Mouse (Mus musculus) midbrain, embryonic 14.5 days (tissue): ENCODE data around the gene Sugt1. TPM values are rescaled to one million over a fixed set of nuclear protein-coding genes. Genes with fewer than 3 reads are reported as not detected.

Source experiments
- ATAC-seq: fragments of 200-750 bp; cut with Nextera tagmentation; 2 replicates; pipeline ENCODE4 v1.8.0; 2017; ENCODE audit warnings: moderate number of reproducible peaks, moderate library complexity; ENCODE audit not compliant: low FRiP score, low TSS enrichment
- DNase-seq: peaks from one replicate; pipeline ENCODE4 v3.0.0-alpha.2; 2015
- H3K27ac ChIP-seq: fragments of 300-500 bp; sonication (generic); replicated peaks from 2 replicates; pipeline ENCODE4 v1.5.1; 2014; ENCODE audit warnings: mild to moderate bottlenecking, low read depth, low read length, moderate library complexity
- H3K27me3 ChIP-seq: fragments of 300-500 bp; sonication (generic); 2 replicates; pipeline ENCODE4 v1.6.1; 2014; ENCODE audit warnings: low read length, control low read depth, mixed read lengths; ENCODE audit not compliant: control insufficient read depth, insufficient read depth
- H3K36me3 ChIP-seq: fragments of 300-500 bp; sonication (generic); 2 replicates; pipeline ENCODE4 v1.6.1; 2014; ENCODE audit warnings: low read length, control low read depth; ENCODE audit not compliant: control insufficient read depth, insufficient read depth
- H3K4me1 ChIP-seq: fragments of 300-500 bp; sonication (generic); 2 replicates; pipeline ENCODE4 v1.6.1; 2014; ENCODE audit warnings: mild to moderate bottlenecking, antibody characterized with exemption, low read length, control low read depth; ENCODE audit not compliant: control insufficient read depth, insufficient read depth
- H3K4me2 ChIP-seq: fragments of 300-500 bp; sonication (generic); 2 replicates; pipeline ENCODE4 v1.6.1; 2014; ENCODE audit warnings: mild to moderate bottlenecking, low read length, moderate library complexity
- H3K4me3 ChIP-seq: fragments of 300-500 bp; sonication (generic); replicated peaks from 2 replicates; pipeline ENCODE4 v1.5.1; 2014; ENCODE audit warnings: low read depth, low read length
- H3K9ac ChIP-seq: fragments of 300-500 bp; sonication (generic); replicated peaks from 2 replicates; pipeline ENCODE4 v1.6.1; 2014; ENCODE audit warnings: mild to moderate bottlenecking, low read length, moderate library complexity
- H3K9me3 ChIP-seq: fragments of 300-500 bp; sonication (generic); 2 replicates; pipeline ENCODE4 v1.6.1; 2016; ENCODE audit warnings: low read length, control low read depth, mixed read lengths; ENCODE audit not compliant: control insufficient read depth
- WGBS: fragments of 180-500 bp; shearing (Covaris S2); extraction: QIAGEN DNeasy Blood & Tissue Kit; methylation state at CpG from one replicate; pipeline ENCODE4 v1.1.7; 2014; 5-methylcytosine and 5-hydroxymethylcytosine counted together
- polyA plus RNA-seq: library from polyadenylated mRNA; unstranded; fragments of >200 nt; fragmentation: Nextera tagmentation; extraction: Ambion mirVana; gene quantifications from 2 replicates; pipeline ENCODE4 v1.2.1, GENCODE M21; 2014

Gene Sugt1
- 120 and 128 TPM in 2 replicates for polyA plus RNA-seq

DNA sequence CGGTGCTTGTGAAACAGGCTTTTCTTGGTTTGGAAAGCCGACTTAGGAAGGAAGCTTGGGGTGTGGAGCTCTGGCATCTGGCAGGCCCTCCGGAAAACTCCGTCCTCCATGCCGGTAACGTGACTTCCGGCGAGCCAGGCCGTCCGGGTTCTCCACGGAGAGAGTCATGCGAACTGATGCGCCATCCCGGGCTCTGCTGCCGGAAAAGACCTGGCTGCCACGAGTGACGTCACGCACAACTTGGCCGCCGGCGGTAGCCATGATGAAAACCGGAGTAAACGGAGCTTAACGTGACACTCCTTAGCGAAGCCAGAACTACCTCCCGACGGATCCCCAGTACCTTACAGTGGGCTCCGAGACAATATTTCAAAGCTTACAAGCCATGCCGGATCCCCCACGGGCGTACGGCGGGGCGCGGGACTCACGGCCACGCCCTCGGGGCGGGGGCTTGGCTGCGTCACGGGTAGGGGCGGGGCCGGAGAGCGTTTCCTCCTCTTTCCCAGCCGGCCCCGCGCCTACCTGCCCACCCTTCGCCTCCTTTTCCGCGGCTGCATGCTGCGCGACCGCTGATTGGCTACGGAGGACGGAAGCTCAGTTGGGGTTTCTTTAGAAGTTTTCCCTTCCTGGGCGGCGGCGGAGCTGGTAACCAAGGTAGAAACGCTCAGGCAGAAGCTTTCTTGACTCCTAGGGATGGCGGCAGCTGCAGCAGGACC is at the start of gene Sugt1:
TSS of gene Sugt1 (plus strand) at position 553 of the 713 bp plus-strand sequence.
- WGBS: under 1% methylated on average over 59 of the region's 60 CpGs
- Histone ChIP-seq H3K4me1 (peaks cover 16% of the 10 kb centered on the region), H3K4me2 (peak within 1 kb of the TSS; percentile 64), H3K9me3 (no peaks in the 10 kb centered on the region), H3K27me3 (no peaks in the 10 kb centered on the region), H3K27ac (peak within 1 kb of the TSS; percentile 95), H3K9ac (peak within 1 kb of the TSS; percentile 54), H3K36me3 (no peaks in the 10 kb centered on the region), H3K4me3 (peak within 1 kb of the TSS; percentile 52)
- peak; percentile 99 for ATAC-seq
- DNase-seq: peak; percentile 98

- H3K9me3 ChIP-seq: no peaks in the 10 kb centered on the region
- DNase-seq (no peak), ATAC-seq (no peak)
- no peaks in the 10 kb centered on the region for H3K27me3 ChIP-seq
- no peak overlapping the region for H3K9ac ChIP-seq
- H3K4me3 ChIP-seq: no peak overlapping the region
- no peaks in the 10 kb centered on the region for H3K4me1 ChIP-seq
- H3K27ac ChIP-seq: no peak overlapping the region
- H3K4me2 ChIP-seq: no peak overlapping the region
- H3K36me3 ChIP-seq: no peaks in the 10 kb centered on the region
Observed at GRCm38 (mm10) chr14:79537921-79538320, 49.6 kb upstream of the Sugt1 start.

DNA sequence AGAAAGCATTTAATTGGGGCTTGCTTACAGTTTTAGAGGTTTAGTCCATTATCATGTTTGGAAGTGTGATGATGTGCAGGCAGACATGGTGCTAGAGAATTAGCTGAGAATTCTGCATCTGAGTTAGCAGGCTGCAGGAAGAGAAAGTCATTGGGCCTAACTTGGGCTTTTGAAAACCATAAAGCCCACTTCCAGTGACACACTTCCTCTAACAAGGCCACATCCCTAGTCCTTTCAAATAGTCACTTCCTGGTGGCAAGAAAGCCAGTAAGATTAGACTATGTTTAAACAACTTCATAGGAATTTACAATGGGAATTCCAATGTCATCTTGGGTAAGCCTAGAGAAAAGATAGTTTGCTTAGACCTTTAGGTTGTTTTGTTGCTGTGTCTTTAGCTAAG is 45.9 kb upstream of the Sugt1 start:
- H3K27ac ChIP-seq: no peak overlapping the region
- H3K4me2 ChIP-seq: no peak overlapping the region
- H3K9me3 ChIP-seq: no peaks in the 10 kb centered on the region
- no peak overlapping the region for H3K4me3 ChIP-seq
- no peaks in the 10 kb centered on the region for H3K27me3 ChIP-seq
- ATAC-seq (no peak), DNase-seq (no peak)
- H3K36me3 ChIP-seq: no peaks in the 10 kb centered on the region
- H3K4me1 ChIP-seq: no peaks in the 10 kb centered on the region
- no peak overlapping the region for H3K9ac ChIP-seq

- ATAC-seq (no peak), DNase-seq (no peak)
- 83% methylated on average over 7 of the region's 7 CpGs for WGBS
- Histone ChIP-seq H3K4me1 (no peaks in the 10 kb centered on the region), H3K27ac (no peak overlapping the region), H3K4me3 (no peak overlapping the region), H3K9me3 (no peaks in the 10 kb centered on the region), H3K4me2 (no peak overlapping the region), H3K27me3 (no peaks in the 10 kb centered on the region), H3K9ac (no peak overlapping the region), H3K36me3 (no peaks in the 10 kb centered on the region)
Observed at GRCm38 (mm10) chr14:79549343-79549742, 38.1 kb upstream of the Sugt1 start.

DNA sequence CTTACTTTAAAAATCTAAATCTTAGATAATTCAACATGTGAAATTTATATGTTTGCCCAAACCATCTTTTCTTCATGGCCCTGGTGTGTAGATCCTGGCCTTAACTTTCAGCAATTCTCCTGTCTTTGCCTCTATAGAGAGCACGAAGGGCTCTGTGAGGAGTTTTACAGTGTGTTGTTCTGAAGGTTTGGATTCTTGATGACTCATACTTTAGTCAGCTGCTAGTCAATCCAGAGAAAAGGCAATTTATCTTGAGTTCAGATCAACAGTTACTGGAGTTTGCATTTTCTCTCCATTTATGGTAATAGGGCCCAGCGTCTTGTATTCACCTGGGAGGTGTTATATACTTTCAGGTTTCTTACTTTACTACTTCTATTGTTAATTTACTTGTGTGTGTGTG is 35.6 kb upstream of the Sugt1 start:
- DNase-seq (no peak), ATAC-seq (no peak)
- Histone ChIP-seq H3K27me3 (no peaks in the 10 kb centered on the region), H3K4me2 (no peak overlapping the region), H3K4me3 (no peak overlapping the region), H3K27ac (no peak overlapping the region), H3K36me3 (no peaks in the 10 kb centered on the region), H3K9ac (no peak overlapping the region), H3K4me1 (no peaks in the 10 kb centered on the region), H3K9me3 (no peaks in the 10 kb centered on the region)
- 97% methylated on average over 2 of the region's 2 CpGs for WGBS

DNA sequence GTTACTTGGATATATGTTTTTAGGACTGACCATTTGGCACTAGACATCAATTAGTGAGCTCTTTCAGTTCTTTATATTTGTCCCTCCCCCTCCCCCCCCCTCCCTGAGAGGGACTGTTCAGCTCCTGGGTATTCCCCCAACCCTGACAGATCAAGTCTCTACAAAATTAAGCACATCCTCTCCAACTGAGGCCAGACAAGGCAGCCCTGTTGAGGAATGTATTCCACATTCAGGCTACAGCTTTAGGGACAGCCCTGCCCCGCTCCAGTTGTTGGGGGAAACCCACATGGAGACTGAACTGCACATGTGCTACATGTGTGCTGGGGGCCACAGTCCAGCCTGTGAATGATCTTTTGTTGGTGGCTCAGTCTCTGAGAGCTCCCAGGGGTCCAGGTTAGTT is 34.6 kb upstream of the Sugt1 start:
- DNase-seq: no peak
- 86% methylated on average over 1 of the region's 1 CpGs for WGBS

GRCm38 (mm10) chr14:79557796-79558195 is 29.7 kb upstream of the Sugt1 start:
- H3K4me2 ChIP-seq: no peak overlapping the region
- no peak overlapping the region for H3K27ac ChIP-seq
- ATAC-seq (no peak), DNase-seq (no peak)
- H3K4me3 ChIP-seq: no peak overlapping the region
- no peaks in the 10 kb centered on the region for H3K27me3 ChIP-seq
- WGBS: 94% methylated on average over 1 of the region's 1 CpGs
- no peaks in the 10 kb centered on the region for H3K36me3 ChIP-seq
- H3K9me3 ChIP-seq: no peaks in the 10 kb centered on the region
- H3K9ac ChIP-seq: no peak overlapping the region
- no peaks in the 10 kb centered on the region for H3K4me1 ChIP-seq

More for the DNA sequence above, 34.6 kb upstream of the Sugt1 start:
- H3K4me1 ChIP-seq: no peaks in the 10 kb centered on the region
- no peak overlapping the region for H3K4me3 ChIP-seq
- H3K4me2 ChIP-seq: no peak overlapping the region
- no peaks in the 10 kb centered on the region for H3K36me3 ChIP-seq
- ATAC-seq: no peak
- no peak overlapping the region for H3K9ac ChIP-seq
- no peaks in the 10 kb centered on the region for H3K9me3 ChIP-seq
- H3K27ac ChIP-seq: no peak overlapping the region
- no peaks in the 10 kb centered on the region for H3K27me3 ChIP-seq

GRCm38 (mm10) chr14:79562745-79563144 is 24.7 kb upstream of the Sugt1 start:
- H3K9me3 ChIP-seq: no peaks in the 10 kb centered on the region
- H3K9ac ChIP-seq: no peak overlapping the region
- H3K36me3 ChIP-seq: no peaks in the 10 kb centered on the region
- ATAC-seq (no peak), DNase-seq (peak; percentile 51)
- 28% methylated on average over 5 of the region's 5 CpGs for WGBS
- no peaks in the 10 kb centered on the region for H3K4me1 ChIP-seq
- no peak overlapping the region for H3K4me2 ChIP-seq
- H3K4me3 ChIP-seq: no peak overlapping the region
- H3K27me3 ChIP-seq: no peaks in the 10 kb centered on the region
- H3K27ac ChIP-seq: no peak overlapping the region

DNA sequence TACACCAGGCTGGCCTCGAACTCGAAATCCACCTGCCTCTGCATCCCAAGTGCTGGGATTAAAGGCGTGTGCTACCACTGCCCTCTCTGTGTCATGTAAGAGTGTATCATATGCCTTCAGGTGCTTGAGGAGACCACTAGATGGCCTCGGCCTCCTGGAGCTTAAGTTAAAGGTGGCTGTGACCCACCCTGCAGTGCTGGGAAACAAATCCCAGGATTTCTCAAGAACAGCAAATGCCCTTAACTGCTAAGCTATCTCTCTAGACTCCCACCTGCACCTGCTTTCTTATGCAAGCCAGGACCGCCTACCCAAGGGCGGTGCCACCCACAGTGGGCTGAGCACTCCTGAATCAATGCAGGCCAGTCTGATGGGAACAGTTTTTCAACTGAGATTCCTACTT is 22.7 kb upstream of the Sugt1 start:
- no peak overlapping the region for H3K4me2 ChIP-seq
- H3K4me3 ChIP-seq: no peak overlapping the region
- DNase-seq (no peak), ATAC-seq (no peak)
- no peaks in the 10 kb centered on the region for H3K36me3 ChIP-seq
- H3K27ac ChIP-seq: no peak overlapping the region
- no peaks in the 10 kb centered on the region for H3K27me3 ChIP-seq
- no peaks in the 10 kb centered on the region for H3K4me1 ChIP-seq
- H3K9me3 ChIP-seq: no peaks in the 10 kb centered on the region
- WGBS: 68% methylated on average over 6 of the region's 6 CpGs
- H3K9ac ChIP-seq: no peak overlapping the region
